8 mouse cellular contexts compared by ENCODE assay signal in genomic region chr11:54867049-54867385, GRCm38 (mm10). TPM values are rescaled to one million over a fixed set of nuclear protein-coding genes. Genes with fewer than 3 reads are reported as not detected.
DNase-seq lines count a peak whose midpoint lies in the region; ATAC-seq lines count a peak whose summit lies in the region.

No protein-coding gene starts in this region.

- H3K9me3 ChIP-seq in embryonic facial prominence, embryonic 13.5 days = no peaks in the 10 kb centered on the region

- H3K9ac ChIP-seq in embryonic facial prominence, embryonic 13.5 days = peak overlapping the region; percentile 98

- peaks cover 18% of the 10 kb centered on the region for H3K4me1 ChIP-seq in embryonic facial prominence, embryonic 13.5 days

- H3K4me2 ChIP-seq in embryonic facial prominence, embryonic 13.5 days = peak overlapping the region; percentile 69

- WGBS in embryonic facial prominence, embryonic 13.5 days = under 1% methylated on average over 5 of the region's 5 CpGs

- no peak for ATAC-seq in embryonic facial prominence, embryonic 13.5 days (ENCODE audit: insufficient number of reproducible peaks, insufficient read depth, low FRiP score, low TSS enrichment, low read depth)

- DNase-seq in adrenal gland, postnatal 25 days = peak; percentile 22
- DNase-seq in adrenal gland, postnatal 4 days (ENCODE audit: low spot score in 2 of 2) = no peak
- DNase-seq in 3T3-L1 (ENCODE audit: low read depth, low spot score) = peak; percentile 69
- peak; percentile 72 to 76 for DNase-seq in kidney, adult 8-10 months
- DNase-seq in lung, postnatal 36 days = peak; percentile 48
- DNase-seq in ovary, postnatal 14 days (ENCODE audit: low spot score) = no peak
- no peak for DNase-seq in frontal cortex, adult 2 months (ENCODE audit: extremely low spot score in 1 of 2, low spot score in 1 of 2)

- peak overlapping the region; percentile 85 for H3K4me3 ChIP-seq in embryonic facial prominence, embryonic 13.5 days

- peaks cover 36% of the 10 kb centered on the region for H3K36me3 ChIP-seq in embryonic facial prominence, embryonic 13.5 days

- H3K27ac ChIP-seq in embryonic facial prominence, embryonic 13.5 days = peak overlapping the region; percentile 87

- H3K27me3 ChIP-seq in embryonic facial prominence, embryonic 13.5 days = no peaks in the 10 kb centered on the region

RNA-seq across cellular contexts. Expression of gene Hint1, which starts 0.8 kb away (rescaled TPM):
- 386 and 405 TPM in 2 replicates for total RNA-seq in adrenal gland, postnatal 25 days (2021)
- total RNA-seq in adrenal gland, postnatal 4 days (2021) = 100 to 1,000 TPM; 353 to 385 TPM
- polyA plus RNA-seq in embryonic facial prominence, embryonic 13.5 days (2015; fragmentation: Nextera tagmentation; extraction: Ambion mirVana) = 576 and 670 TPM in 2 replicates
- polyA plus RNA-seq in frontal cortex, adult 2 months (2012; rRNA removed) = 469 and 505 TPM in 2 replicates

RNA-seq across cellular contexts. Expression of gene Lyrm7, which starts 6.3 kb away (rescaled TPM):
- 16.8 and 17.8 TPM in 2 replicates for total RNA-seq in adrenal gland, postnatal 25 days (2021)
- 10 to 100 TPM; 12.5 to 12.7 TPM for total RNA-seq in adrenal gland, postnatal 4 days (2021)
- polyA plus RNA-seq in embryonic facial prominence, embryonic 13.5 days (2015; fragmentation: Nextera tagmentation; extraction: Ambion mirVana) = 8.0 and 10.3 TPM in 2 replicates
- 17.0 and 18.7 TPM in 2 replicates for polyA plus RNA-seq in frontal cortex, adult 2 months (2012; rRNA removed)

RNA-seq across cellular contexts. Expression of gene Gpx3, which starts 35.2 kb away (rescaled TPM):
- 255 and 328 TPM in 2 replicates for total RNA-seq in adrenal gland, postnatal 25 days (2021)
- 100 to 1,000 TPM in 1 of 2 experiments, 10 to 100 TPM in 1; 33.8 to 163 TPM for total RNA-seq in adrenal gland, postnatal 4 days (2021)
- 26.0 and 29.0 TPM in 2 replicates for polyA plus RNA-seq in embryonic facial prominence, embryonic 13.5 days (2015; fragmentation: Nextera tagmentation; extraction: Ambion mirVana)
- 11.7 and 14.9 TPM in 2 replicates for polyA plus RNA-seq in frontal cortex, adult 2 months (2012; rRNA removed)

Comparison
In these comparisons a context has a peak if more than half of its experiments do, and no peak if none do; other contexts are left out.
1. DNase-seq: peak in adrenal gland, postnatal 25 days (single experiment), 3T3-L1 (single experiment), kidney, adult 8-10 months (2 of 2) and lung, postnatal 36 days (single experiment); none in adrenal gland, postnatal 4 days (0 of 2), ovary, postnatal 14 days (single experiment) and frontal cortex, adult 2 months (0 of 2).